Mouse (Mus musculus): Measurements from ENCODE around the gene Zfp689. TPM values are rescaled to one million over a fixed set of nuclear protein-coding genes. Genes with fewer than 3 reads are reported as not detected.

The Zfp689 gene
- polyA plus RNA-seq, 1 experiment from 2014 or later: 11.7 TPM

GRCm38 (mm10) chr7:127474378-127475070 is 25.6 kb upstream of the Zfp689 start:
- Histone ChIP-seq H3K9me3 (replicated peaks; ENCODE audit: control insufficient read depth, low read length) (no peaks in the 10 kb centered on the region), H3K36me3 (replicated peaks; ENCODE audit: control insufficient read depth, insufficient read depth, low read depth, low read length) (peaks cover 13% of the 10 kb centered on the region), H3K4me2 (ENCODE audit: low read depth, low read length) (no peak overlapping the region), H3K4me3 (ENCODE audit: low read depth, low read length) (no peak overlapping the region), H3K9ac (replicated peaks; ENCODE audit: low read length) (no peak overlapping the region), H3K27ac (replicated peaks; ENCODE audit: low read depth, low read length) (no peak overlapping the region), H3K27me3 (ENCODE audit: control insufficient read depth, insufficient read depth, low read length) (no peaks in the 10 kb centered on the region), H3K4me1 (ENCODE audit: control insufficient read depth, insufficient read depth, low read length) (no peaks in the 10 kb centered on the region; the same call in 1 of the 2 replicates)
- DNase-seq (ENCODE audit: low spot score) (no peak), ATAC-seq (replicated peaks; ENCODE audit: insufficient number of reproducible peaks, low FRiP score, low TSS enrichment, low read depth) (no peak)
- WGBS: 90% methylated on average over 6 of the region's 6 CpGs

GRCm38 (mm10) chr7:127473705-127474104 is 24.7 kb upstream of the Zfp689 start:
- ATAC-seq (replicated peaks; ENCODE audit: insufficient number of reproducible peaks, low FRiP score, low TSS enrichment, low read depth) (no peak), DNase-seq (ENCODE audit: low spot score) (peak; percentile 21)
- Histone ChIP-seq H3K27me3 (ENCODE audit: control insufficient read depth, insufficient read depth, low read length) (no peaks in the 10 kb centered on the region), H3K36me3 (replicated peaks; ENCODE audit: control insufficient read depth, insufficient read depth, low read depth, low read length) (peaks cover 13% of the 10 kb centered on the region), H3K9ac (replicated peaks; ENCODE audit: low read length) (no peak overlapping the region), H3K4me2 (ENCODE audit: low read depth, low read length) (no peak overlapping the region), H3K27ac (replicated peaks; ENCODE audit: low read depth, low read length) (no peak overlapping the region), H3K9me3 (replicated peaks; ENCODE audit: control insufficient read depth, low read length) (no peaks in the 10 kb centered on the region), H3K4me1 (ENCODE audit: control insufficient read depth, insufficient read depth, low read length) (no peaks in the 10 kb centered on the region; the same call in 1 of the 2 replicates), H3K4me3 (ENCODE audit: low read depth, low read length) (0 out of 2 replicates have a peak overlapping the region, but pooled peaks have one; percentile 5)
- WGBS: 85% methylated on average over 5 of the region's 5 CpGs

- Histone ChIP-seq H3K9ac (replicated peaks; ENCODE audit: low read length) (peak overlapping the region; percentile 85), H3K27me3 (ENCODE audit: control insufficient read depth, insufficient read depth, low read length) (no peaks in the 10 kb centered on the region), H3K4me2 (ENCODE audit: low read depth, low read length) (peak overlapping the region; percentile 91), H3K4me1 (ENCODE audit: control insufficient read depth, insufficient read depth, low read length) (no peaks in the 10 kb centered on the region; the same call in 1 of the 2 replicates), H3K9me3 (replicated peaks; ENCODE audit: control insufficient read depth, low read length) (no peaks in the 10 kb centered on the region), H3K36me3 (replicated peaks; ENCODE audit: control insufficient read depth, insufficient read depth, low read depth, low read length) (peaks cover 16% of the 10 kb centered on the region), H3K27ac (replicated peaks; ENCODE audit: low read depth, low read length) (peak overlapping the region; percentile 92), H3K4me3 (ENCODE audit: low read depth, low read length) (peak overlapping the region; percentile 70)
- WGBS: 7% methylated on average over 7 of the region's 7 CpGs
- DNase-seq (ENCODE audit: low spot score) (peak; percentile 23), ATAC-seq (replicated peaks; ENCODE audit: insufficient number of reproducible peaks, low FRiP score, low TSS enrichment, low read depth) (no peak)
These were observed 23.1 kb upstream of the Zfp689 start for GRCm38 (mm10) chr7:127472060-127472459.

GRCm38 (mm10) chr7:127471646-127472010 is 22.7 kb upstream of the Zfp689 start:
- ATAC-seq (replicated peaks; ENCODE audit: insufficient number of reproducible peaks, low FRiP score, low TSS enrichment, low read depth) (peak; percentile 31), DNase-seq (ENCODE audit: low spot score) (no peak)
- Histone ChIP-seq H3K4me1 (ENCODE audit: control insufficient read depth, insufficient read depth, low read length) (no peaks in the 10 kb centered on the region; the same call in 1 of the 2 replicates), H3K9me3 (replicated peaks; ENCODE audit: control insufficient read depth, low read length) (no peaks in the 10 kb centered on the region), H3K4me3 (ENCODE audit: low read depth, low read length) (peak overlapping the region; percentile 70), H3K27ac (replicated peaks; ENCODE audit: low read depth, low read length) (peak overlapping the region; percentile 92), H3K27me3 (ENCODE audit: control insufficient read depth, insufficient read depth, low read length) (no peaks in the 10 kb centered on the region), H3K9ac (replicated peaks; ENCODE audit: low read length) (peak overlapping the region; percentile 85), H3K4me2 (ENCODE audit: low read depth, low read length) (peak overlapping the region; percentile 91), H3K36me3 (replicated peaks; ENCODE audit: control insufficient read depth, insufficient read depth, low read depth, low read length) (peaks cover 16% of the 10 kb centered on the region)
- 0% methylated on average over 21 of the region's 25 CpGs for WGBS

GRCm38 (mm10) chr7:127470743-127471645 is 22.0 kb upstream of the Zfp689 start:
- H3K9ac ChIP-seq (replicated peaks; ENCODE audit: low read length): peak overlapping the region; percentile 85
- H3K4me1 ChIP-seq (ENCODE audit: control insufficient read depth, insufficient read depth, low read length): no peaks in the 10 kb centered on the region; the same call in 1 of the 2 replicates
- H3K27me3 ChIP-seq (ENCODE audit: control insufficient read depth, insufficient read depth, low read length): no peaks in the 10 kb centered on the region
- H3K27ac ChIP-seq (replicated peaks; ENCODE audit: low read depth, low read length): peak overlapping the region; percentile 92
- DNase-seq (ENCODE audit: low spot score): peak; percentile 97
- H3K9me3 ChIP-seq (replicated peaks; ENCODE audit: control insufficient read depth, low read length): no peaks in the 10 kb centered on the region
- ATAC-seq (replicated peaks; ENCODE audit: insufficient number of reproducible peaks, low FRiP score, low TSS enrichment, low read depth): peak; percentile 90
- 0% methylated on average over 45 of the region's 46 CpGs for WGBS
- peak overlapping the region; percentile 70 for H3K4me3 ChIP-seq (ENCODE audit: low read depth, low read length)
- H3K4me2 ChIP-seq (ENCODE audit: low read depth, low read length): peak overlapping the region; percentile 91
- H3K36me3 ChIP-seq (replicated peaks; ENCODE audit: control insufficient read depth, insufficient read depth, low read depth, low read length): peaks cover 16% of the 10 kb centered on the region

GRCm38 (mm10) chr7:127470011-127470715 is 21.2 kb upstream of the Zfp689 start:
- H3K27me3 ChIP-seq (ENCODE audit: control insufficient read depth, insufficient read depth, low read length): no peaks in the 10 kb centered on the region
- peak overlapping the region; percentile 92 for H3K27ac ChIP-seq (replicated peaks; ENCODE audit: low read depth, low read length)
- ATAC-seq (replicated peaks; ENCODE audit: insufficient number of reproducible peaks, low FRiP score, low TSS enrichment, low read depth): no peak
- H3K9ac ChIP-seq (replicated peaks; ENCODE audit: low read length): peak overlapping the region; percentile 85
- DNase-seq (ENCODE audit: low spot score): no peak
- no peaks in the 10 kb centered on the region; the same call in 1 of the 2 replicates for H3K4me1 ChIP-seq (ENCODE audit: control insufficient read depth, insufficient read depth, low read length)
- 8% methylated on average over 10 of the region's 10 CpGs for WGBS
- H3K36me3 ChIP-seq (replicated peaks; ENCODE audit: control insufficient read depth, insufficient read depth, low read depth, low read length): peaks cover 9% of the 10 kb centered on the region
- no peaks in the 10 kb centered on the region for H3K9me3 ChIP-seq (replicated peaks; ENCODE audit: control insufficient read depth, low read length)
- peak overlapping the region; percentile 91 for H3K4me2 ChIP-seq (ENCODE audit: low read depth, low read length)
- H3K4me3 ChIP-seq (ENCODE audit: low read depth, low read length): peak overlapping the region; percentile 70

GRCm38 (mm10) chr7:127466606-127467005 is 17.6 kb upstream of the Zfp689 start:
- no peak for ATAC-seq (replicated peaks; ENCODE audit: insufficient number of reproducible peaks, low FRiP score, low TSS enrichment, low read depth)
- WGBS: 92% methylated on average over 4 of the region's 4 CpGs
- DNase-seq (ENCODE audit: low spot score): no peak

More at GRCm38 (mm10) chr7:127466606-127467005, 17.6 kb upstream of the Zfp689 start:
- Histone ChIP-seq H3K4me3 (ENCODE audit: low read depth, low read length) (no peak overlapping the region), H3K4me2 (ENCODE audit: low read depth, low read length) (no peak overlapping the region), H3K27me3 (ENCODE audit: control insufficient read depth, insufficient read depth, low read length) (no peaks in the 10 kb centered on the region), H3K36me3 (replicated peaks; ENCODE audit: control insufficient read depth, insufficient read depth, low read depth, low read length) (peaks cover 3% of the 10 kb centered on the region; the same call in 1 of the 2 replicates), H3K9me3 (replicated peaks; ENCODE audit: control insufficient read depth, low read length) (no peaks in the 10 kb centered on the region), H3K9ac (replicated peaks; ENCODE audit: low read length) (no peak overlapping the region), H3K4me1 (ENCODE audit: control insufficient read depth, insufficient read depth, low read length) (no peaks in the 10 kb centered on the region), H3K27ac (replicated peaks; ENCODE audit: low read depth, low read length) (no peak overlapping the region)

Measured in embryonic facial prominence, embryonic 11.5 days (tissue).